Mouse (Mus musculus): ENCODE data around the gene Zfp951. TPM values are rescaled to one million over a fixed set of nuclear protein-coding genes. Genes with fewer than 3 reads are reported as not detected.

Zfp951 gene
- polyA plus RNA-seq (2021; fragmentation: Nextera tagmentation) = 1.5 and 1.9 TPM in 2 replicates
- long read RNA-seq, experiment 1, partial matches to known transcripts = 0 of 3 reads
- long read RNA-seq, experiment 1, other reads (novel, unspliced or antisense) = 3 of 3 reads
- long read RNA-seq, experiment 2, partial matches to known transcripts = 6 of 13 reads
- long read RNA-seq, experiment 2, other reads (novel, unspliced or antisense) = 2 of 13 reads

GRCm38 (mm10) chr5:104859962-104860525, at the start of gene Zfp951:
Zfp951 (minus strand) TSS chr5:104860070.

Other genes starting within 250 kb of the Zfp951 start
- 0.15 and 0.25 TPM in 2 replicates for gene Abcg3, start 122.6 kb upstream of the Zfp951 start, polyA plus RNA-seq (2021; fragmentation: Nextera tagmentation)

Measured in layer of hippocampus, adult 6 months (tissue).